Mouse (Mus musculus) lung, postnatal 14 days (tissue): ENCODE results near the gene Nol11.

Experiments
- DNase-seq: peaks from one replicate; pipeline ENCODE4 v3.0.0; 2021

Gene Nol11

GRCm38 (mm10) chr11:107188565-107189552 lies at the start of gene Nol11:
Nol11 (minus strand) TSS chr11:107189381.
- DNase-seq: peak; percentile 98

GRCm38 (mm10) chr11:107238506-107238905 lies 49.3 kb upstream of the Nol11 start:
- DNase-seq: no peak

GRCm38 (mm10) chr11:107237532-107237931 lies 48.4 kb upstream of the Nol11 start:
- no peak for DNase-seq

- no peak for DNase-seq
These were observed 44.2 kb upstream of the Nol11 start for GRCm38 (mm10) chr11:107233252-107233890.

- no peak for DNase-seq
These were observed 40.9 kb upstream of the Nol11 start for GRCm38 (mm10) chr11:107230128-107230527.

GRCm38 (mm10) chr11:107226431-107226830 lies 37.2 kb upstream of the Nol11 start:
- DNase-seq: no peak

GRCm38 (mm10) chr11:107226013-107226412 lies 36.8 kb upstream of the Nol11 start:
- no peak for DNase-seq

- no peak for DNase-seq
These were observed 36.1 kb upstream of the Nol11 start for GRCm38 (mm10) chr11:107225301-107225700.

- no peak for DNase-seq
These were observed 34.6 kb upstream of the Nol11 start for GRCm38 (mm10) chr11:107223667-107224214.

- DNase-seq: no peak
These were observed 34.0 kb upstream of the Nol11 start for GRCm38 (mm10) chr11:107223169-107223561.

- no peak for DNase-seq
These were observed 33.5 kb upstream of the Nol11 start for GRCm38 (mm10) chr11:107222531-107223168.

- no peak for DNase-seq
These were observed 25.9 kb upstream of the Nol11 start for GRCm38 (mm10) chr11:107215111-107215510.

GRCm38 (mm10) chr11:107213745-107214144 lies 24.6 kb upstream of the Nol11 start:
- peak; percentile 5 for DNase-seq

- no peak for DNase-seq
These were observed 20.6 kb upstream of the Nol11 start for GRCm38 (mm10) chr11:107209818-107210217.

- no peak for DNase-seq
These were observed 12.6 kb upstream of the Nol11 start for GRCm38 (mm10) chr11:107201773-107202172.

GRCm38 (mm10) chr11:107199281-107199680 lies 10.1 kb upstream of the Nol11 start:
- no peak for DNase-seq

- DNase-seq: no peak
These were observed 6.2 kb upstream of the Nol11 start for GRCm38 (mm10) chr11:107195334-107195733.

GRCm38 (mm10) chr11:107190376-107190775 lies 1.2 kb upstream of the Nol11 start:
- DNase-seq: no peak

- no peak for DNase-seq
These were observed 5.4 kb downstream of the Nol11 start for GRCm38 (mm10) chr11:107183777-107184176.

- DNase-seq: no peak
These were observed 28.0 kb downstream of the Nol11 start for GRCm38 (mm10) chr11:107161215-107161614.

GRCm38 (mm10) chr11:107159034-107159433 lies 30.1 kb downstream of the Nol11 start:
- DNase-seq: no peak

- DNase-seq: no peak
These were observed 32.1 kb downstream of the Nol11 start for GRCm38 (mm10) chr11:107156977-107157642.

- DNase-seq: no peak
These were observed 33.9 kb downstream of the Nol11 start for GRCm38 (mm10) chr11:107155292-107155691.
